Mouse (Mus musculus) gastrocnemius, postnatal 14 days (tissue): ENCODE data around the gene Tpcn2. TPM values are rescaled to one million over a fixed set of nuclear protein-coding genes. Genes with fewer than 3 reads are reported as not detected.

ENCODE experiments used
- DNase-seq: peaks from one replicate; pipeline ENCODE4 v3.0.0; 2021; ENCODE audit warnings: mixed read lengths
- intact Hi-C: fragments of 180-260 bp; cut with DNase I; formaldehyde crosslinking; loops from one replicate; pipeline ENCODE4 v1.15.1; 2025; ENCODE audit warnings: low total_unique reads
- total RNA-seq, 2 experiments: library from RNA; stranded (reverse); gene quantifications; 2 replicates each; pipeline ENCODE4 v1.2.3; 2021

Tpcn2 gene
- total RNA-seq, 2 experiments from 2014 or later: 2.4 to 3.3 TPM

DNA sequence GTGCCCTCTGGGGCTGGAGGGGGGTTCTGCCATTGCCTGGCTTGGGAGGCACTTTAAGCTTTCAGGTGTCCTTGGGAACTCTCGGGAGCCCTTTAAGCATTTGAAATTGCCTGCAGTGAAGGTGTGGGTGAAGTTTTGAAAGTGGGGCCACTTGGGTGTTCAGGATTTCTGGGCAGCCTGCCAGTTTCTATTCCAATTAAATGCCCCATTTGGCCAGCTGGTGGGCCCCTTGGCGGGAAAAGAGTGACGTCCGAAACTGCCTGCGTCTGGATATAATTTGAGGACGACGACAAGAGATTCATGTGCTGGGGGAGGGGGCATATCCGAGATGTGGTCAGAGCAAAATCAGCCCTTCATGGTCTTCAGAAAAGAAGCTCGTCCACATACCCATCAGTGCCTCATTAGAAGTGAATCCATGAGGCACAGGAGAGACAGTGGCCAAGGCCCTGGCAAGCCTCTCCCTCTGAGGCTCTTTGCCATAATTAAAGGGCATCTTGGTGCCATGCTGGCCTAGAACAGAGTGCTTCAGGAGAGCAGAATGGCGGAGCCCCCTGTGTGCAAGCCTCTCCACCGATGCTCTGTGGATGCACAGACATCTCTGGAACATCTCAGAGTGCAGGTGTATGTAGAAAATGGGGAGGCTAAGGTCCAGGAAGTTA lies 102.3 kb downstream of the Tpcn2 start:
- intact Hi-C loops: no loop called here
- DNase-seq: no peak

DNA sequence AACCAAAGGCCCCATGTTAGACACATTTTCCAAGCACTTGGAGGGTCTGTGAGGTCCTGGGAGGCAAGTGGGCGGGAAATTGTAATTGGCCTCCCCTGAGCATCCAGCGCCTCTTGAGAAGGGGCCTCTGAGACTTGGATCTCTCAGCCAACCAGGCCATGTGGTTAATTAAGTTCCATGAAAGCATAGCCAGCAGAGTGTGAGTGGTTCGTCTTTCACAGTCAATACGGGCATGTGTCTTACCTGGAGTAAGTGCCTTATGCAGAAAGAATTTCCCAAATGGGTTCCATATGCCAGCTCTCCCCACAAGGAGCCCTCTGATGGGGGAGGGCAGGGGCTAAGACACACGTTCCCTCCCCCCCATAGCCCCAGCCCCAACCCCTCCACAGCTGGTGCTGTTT lies 104.1 kb downstream of the Tpcn2 start:
- no peak for DNase-seq
- intact Hi-C loops: no loop called here

DNA sequence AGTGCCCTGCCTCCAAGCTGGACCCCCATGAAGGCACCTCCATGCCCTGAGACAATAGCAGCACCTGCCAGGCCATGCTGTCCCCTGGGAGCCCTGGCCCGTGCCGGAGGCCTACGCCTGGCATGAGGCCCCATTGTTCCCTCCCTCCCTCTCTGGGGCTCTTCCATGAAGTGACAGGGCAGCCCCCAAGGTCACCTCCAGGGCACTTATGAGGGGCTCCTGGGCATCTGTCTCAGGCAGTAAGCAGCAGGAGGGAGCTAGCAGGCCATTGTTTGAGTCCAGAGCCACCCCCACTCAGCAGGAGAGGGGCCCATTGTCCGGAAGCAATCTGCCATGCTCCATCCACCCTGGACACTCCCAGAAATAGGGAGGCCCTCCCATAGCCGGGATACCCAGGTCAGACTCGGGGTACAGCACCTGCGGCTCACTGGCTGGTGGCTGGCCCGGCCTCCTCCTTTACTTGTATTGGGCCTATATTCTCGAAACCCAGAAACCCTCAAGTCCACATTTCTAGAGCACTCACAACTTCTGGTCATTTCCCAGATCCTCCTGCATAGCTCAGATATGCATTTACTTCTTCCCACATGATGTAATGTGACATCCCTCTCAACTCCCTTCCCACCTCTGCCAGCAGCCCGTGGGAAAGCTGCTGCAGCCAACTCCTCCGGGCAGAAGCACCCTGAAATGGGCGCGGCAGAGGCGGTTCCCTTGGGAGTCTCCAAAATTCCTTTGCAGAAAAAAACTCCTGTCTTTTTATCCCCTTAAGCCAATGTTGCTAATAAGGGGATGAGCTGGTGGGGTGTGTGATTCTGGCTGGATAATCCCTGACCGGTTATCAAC lies 106.8 kb downstream of the Tpcn2 start:
- DNase-seq: no peak
- intact Hi-C loops: no loop called here

DNA sequence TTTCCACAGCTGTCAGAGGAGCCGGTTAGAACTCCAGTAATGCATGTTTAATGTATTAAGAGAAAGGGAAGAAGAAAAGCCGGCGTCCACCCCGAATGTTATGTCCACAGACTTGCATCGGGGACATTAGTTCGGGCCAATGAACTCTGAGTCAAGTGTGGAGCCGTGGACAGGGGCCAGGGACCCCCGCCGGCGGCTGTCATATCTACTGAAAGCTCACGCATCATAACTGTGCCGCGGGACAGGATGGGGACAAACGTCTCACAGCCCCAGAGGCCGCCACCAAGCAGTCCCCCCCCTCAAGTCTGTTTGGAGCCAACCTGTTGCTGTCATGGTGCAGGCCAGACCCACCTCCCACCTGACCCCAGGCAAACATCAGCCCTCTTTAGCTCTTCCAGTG lies 110.2 kb downstream of the Tpcn2 start:
- intact Hi-C loops: no loop called here
- no peak for DNase-seq

DNA sequence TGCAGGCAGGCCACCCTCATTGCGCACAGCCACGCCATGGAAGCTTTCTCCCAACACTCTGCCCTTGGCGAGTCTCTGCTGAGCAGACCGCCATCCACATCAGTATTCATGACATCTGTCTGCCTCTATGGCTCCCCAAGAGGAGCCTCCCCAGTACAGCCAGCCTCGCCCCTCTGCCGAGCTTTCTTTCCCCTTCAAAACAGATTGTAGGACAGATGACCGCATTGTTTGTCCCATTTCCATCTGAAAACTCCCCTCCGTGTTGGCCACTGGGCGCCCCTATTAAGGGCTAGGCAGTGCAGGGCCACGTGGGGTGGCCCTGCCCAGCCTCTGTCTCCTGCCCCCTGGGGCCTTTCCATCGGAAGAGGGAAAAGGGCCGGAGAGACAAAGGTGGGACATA lies 110.7 kb downstream of the Tpcn2 start:
- intact Hi-C loops: no loop called here
- peak; percentile 15 for DNase-seq

DNA sequence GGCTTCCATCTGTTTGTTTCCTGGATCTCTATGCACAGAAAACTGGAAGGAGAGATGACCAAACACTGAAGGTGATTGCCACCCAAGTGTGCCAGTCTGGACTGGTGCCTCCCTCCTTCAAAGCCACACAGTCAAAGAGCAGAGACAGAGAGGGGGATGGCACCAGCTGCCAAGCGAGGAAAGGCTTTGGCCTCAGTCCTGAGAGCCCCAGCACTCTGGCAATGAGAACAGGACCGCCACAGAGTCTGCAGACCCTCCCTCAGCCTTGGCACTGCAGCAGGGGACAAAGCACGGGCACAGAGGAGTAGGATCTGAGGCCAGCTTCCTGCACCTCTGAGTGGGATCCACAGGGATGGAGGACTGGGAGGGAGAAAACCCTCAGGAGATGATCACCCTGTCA lies 114.1 kb downstream of the Tpcn2 start:
- intact Hi-C loops: no loop called here
- no peak for DNase-seq

DNA sequence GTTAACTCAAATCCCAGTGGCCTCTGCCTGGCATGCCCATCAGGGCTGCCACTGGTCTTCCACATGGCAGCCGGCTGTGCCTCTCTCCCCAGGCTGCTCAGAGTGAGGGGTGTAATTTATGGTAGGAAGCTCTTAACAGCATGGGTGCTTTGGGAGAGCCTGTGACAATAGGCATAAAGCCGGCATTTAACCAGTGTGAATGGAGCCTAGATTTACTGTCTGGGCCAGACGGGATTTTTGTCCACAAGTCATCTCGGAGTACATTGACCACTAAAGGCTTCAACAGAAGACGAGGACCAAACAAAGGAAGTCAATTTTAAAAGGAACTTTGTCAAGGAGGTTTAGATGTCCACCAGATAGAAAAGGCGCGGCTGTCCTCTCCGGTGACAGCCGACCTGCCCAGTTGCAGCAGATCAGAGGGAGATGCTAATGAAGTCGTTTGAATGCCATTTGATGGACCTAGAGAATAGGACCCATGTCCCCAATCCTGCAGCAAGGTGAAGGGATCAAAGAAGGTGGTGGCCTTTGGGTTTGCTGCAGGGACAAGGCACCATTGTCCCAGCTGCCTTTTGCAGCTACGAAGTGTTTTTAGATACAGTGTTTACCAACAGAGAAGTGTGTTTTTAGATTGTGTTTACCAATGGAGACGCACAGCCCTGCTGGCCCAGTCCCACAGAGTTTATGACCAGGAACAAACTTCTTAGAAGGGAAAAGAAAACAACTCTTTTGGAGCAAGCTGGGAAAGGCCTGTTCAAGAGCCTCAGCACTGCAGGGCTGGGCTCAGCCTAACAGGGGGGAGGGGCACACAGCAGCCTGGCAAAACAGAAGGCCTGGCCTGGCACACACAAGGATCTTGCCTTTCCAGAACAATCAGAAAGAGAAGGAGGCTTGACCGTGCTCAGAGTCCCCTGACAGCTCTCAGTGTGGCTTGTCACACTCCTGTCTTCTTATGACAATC lies 124.2 kb downstream of the Tpcn2 start:
- intact Hi-C loops: no loop called here

DNA sequence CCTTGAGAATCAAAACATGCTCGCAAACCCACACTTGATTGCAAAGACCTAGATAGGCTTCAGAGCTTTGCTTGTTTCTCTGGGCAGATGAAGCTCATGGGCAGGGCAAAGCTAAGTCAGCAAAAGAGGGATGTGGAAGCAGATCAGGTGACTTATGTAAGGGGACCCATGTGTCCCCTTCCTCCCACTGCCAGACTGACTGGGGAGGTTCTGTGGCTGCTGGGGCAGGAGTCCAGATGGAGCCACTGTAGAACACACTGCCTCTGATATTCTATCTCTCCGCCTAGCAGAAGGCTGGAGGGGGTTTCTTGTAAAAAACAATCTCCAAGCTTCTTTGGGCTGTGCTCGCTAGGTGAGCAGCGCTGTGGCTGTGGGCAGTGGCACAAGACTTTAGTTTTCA lies 128.1 kb downstream of the Tpcn2 start:
- no peak for DNase-seq

More for the DNA sequence above, 124.2 kb downstream of the Tpcn2 start:
- peak; percentile 58 for DNase-seq

DNA sequence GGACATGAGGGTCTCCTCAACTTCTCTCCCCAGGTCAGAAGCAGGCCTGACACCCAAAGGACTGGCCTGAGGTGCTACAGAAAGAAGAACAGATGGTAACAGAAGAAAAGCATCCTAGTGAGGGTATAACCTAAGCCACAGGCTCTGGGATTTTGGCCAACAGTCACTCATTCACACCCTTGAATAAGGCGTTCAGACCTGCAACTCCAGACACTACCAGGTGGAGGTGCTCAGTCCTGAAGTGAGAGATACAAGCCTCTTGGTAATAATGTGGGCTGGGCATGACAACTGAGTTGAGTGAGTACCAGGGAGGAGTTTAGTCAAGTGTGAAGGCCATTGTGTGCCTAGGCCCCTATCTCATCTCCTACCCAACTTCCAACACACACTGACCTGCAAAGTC lies 129.7 kb downstream of the Tpcn2 start:
- intact Hi-C loops: no loop called here
- DNase-seq: no peak

More for the DNA sequence above, 128.1 kb downstream of the Tpcn2 start:
- intact Hi-C loops: no loop called here

DNA sequence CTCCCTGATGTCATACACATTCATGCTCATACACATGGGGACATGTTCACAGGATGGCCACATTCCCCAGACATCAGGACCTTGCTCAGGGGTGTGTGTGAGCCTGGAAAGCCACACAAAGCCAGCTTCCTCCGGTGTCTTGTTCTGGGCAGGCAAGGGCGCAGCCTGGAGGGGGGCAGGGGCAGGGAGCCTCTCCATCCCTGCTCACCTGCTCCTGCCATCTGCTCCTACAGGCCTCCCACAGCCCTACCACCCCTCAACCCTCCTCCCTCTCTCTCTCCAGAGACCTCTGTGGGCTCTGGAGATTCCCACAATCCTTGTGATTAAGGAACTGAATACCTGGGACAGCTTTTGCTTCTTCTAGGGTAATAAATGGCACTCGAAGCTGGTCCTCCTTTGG lies 132.0 kb downstream of the Tpcn2 start:
- intact Hi-C loops: no loop called here
- DNase-seq: no peak

DNA sequence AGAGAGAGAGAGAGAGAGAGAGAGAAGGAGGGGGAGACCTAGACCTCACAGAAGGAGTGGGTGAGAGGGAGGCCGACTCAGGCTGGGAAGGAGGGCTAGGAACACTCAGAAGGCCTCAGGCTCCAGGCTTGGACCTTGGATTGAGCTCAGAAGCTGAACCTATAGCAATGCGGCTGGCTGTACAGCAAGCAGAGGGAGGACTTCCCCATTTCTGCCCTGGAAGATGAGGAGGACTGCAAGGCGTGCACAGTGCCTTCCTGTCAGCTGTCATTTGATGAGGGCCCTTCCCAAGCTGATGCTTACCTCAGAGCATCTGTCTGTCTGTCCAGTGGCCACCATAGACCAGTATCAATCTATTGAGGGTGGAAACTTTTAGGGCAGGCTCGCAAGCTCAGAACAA lies 134.9 kb downstream of the Tpcn2 start:
- intact Hi-C loops: no loop called here
- no peak for DNase-seq

DNA sequence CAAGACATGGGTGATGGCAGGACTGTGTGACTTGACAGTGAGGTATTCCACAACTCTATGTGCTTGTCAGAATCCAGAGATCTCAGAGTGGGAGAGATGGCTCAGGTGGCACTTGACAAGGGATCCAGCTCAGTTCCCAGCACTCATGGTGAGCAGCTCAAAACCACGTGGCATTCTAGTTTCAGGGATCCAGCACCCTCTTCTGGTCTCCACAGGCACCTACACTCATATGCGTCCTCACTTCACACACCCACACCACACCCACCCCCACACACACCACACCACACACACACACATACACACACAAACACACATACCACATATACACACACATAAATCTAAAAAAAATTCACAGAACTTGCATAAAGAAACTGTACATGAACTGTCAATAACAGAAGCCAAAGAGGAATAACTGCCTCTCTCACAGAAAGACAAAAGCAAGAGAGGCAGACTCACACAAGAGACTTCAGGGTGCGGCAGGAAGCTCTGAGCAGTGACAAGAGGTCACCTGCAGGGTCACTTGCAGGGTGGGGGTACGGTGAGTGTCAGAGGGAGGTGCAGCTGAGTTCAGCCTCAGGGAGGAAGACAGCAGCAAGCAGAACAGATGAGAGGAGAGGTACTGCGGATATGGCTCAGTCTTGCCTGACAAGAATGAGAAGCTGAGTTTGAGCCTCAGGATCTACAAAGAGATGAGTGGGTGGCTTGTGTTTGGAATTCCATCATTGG lies 135.7 kb downstream of the Tpcn2 start:
- DNase-seq: no peak
- intact Hi-C loops: no loop called here

DNA sequence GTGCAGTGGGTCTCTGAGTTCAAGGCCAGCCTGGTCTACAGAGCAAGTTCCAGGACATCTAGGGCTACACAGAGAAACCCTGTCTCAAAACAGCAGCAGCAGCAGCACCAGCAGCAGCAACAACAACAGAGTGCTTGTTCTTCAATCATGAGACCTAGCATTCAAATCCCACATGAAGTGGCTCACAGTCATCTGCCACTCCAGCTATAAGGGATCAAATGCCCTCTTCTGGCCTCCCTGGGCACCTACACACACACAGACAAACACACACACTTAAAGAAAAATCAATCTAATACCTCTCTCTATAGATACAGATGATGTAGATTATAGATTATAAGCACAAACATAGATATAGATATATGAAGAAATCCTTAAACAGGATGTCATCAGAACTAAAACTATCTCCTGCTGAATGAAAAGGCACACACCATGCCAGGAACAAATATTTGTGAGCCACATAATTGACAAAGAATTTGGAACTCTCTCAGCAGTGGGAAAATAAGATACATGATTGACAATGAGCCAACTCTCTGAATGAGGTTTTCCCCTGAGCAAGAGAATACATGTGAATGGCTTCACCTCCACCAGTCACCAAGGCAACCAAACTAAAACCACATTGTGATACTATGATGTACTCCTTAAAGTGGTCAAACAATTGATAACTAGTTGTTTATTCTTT lies 137.4 kb downstream of the Tpcn2 start:
- no peak for DNase-seq
- intact Hi-C loops: no loop called here

DNA sequence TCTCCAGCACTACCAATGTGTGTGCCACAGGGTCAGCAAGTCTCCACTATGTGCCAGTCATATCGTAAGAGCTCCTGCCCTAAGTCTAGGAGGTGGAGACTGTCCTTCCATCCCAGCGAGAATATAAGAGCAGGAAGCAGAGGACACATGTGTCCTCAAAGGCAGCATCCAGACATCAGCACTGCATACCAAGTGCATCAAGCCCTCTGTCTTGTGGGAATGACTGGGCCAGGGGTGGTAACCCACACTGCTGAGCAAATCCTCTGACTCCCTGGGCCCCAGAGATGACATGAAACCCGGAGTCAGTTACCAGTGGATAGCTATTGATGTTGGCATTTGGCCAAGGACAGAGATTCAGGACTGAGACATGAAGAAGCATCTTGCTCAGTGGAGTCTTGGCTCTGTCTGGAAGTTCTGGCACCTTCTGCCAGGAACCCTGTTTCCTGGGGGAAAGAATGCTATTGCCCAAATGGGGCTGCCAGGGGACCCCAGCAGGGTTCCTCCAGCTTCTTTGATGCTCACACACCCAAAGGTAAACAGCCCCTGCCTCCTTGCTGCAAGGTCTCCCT lies 140.2 kb downstream of the Tpcn2 start:
- DNase-seq: no peak
- intact Hi-C loops: no loop called here

DNA sequence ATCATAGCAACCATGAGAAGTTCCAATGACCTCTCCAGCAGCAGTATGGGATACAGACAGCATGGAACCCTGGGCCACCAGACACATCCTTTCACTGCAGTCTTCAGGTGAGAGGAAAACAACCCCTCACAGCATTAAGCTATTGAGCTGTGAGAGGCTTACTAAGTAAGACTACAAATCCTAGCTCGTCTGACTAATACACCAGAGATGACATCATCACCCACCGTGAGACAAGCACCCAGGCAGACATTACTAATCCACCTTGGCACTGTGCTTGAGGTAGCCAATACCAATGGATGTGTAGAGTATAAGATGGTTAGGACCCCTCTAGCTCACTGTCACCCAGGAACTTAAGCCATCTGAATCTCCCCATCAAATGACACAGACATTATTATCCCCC lies 143.2 kb downstream of the Tpcn2 start:
- intact Hi-C loops: no loop called here

DNA sequence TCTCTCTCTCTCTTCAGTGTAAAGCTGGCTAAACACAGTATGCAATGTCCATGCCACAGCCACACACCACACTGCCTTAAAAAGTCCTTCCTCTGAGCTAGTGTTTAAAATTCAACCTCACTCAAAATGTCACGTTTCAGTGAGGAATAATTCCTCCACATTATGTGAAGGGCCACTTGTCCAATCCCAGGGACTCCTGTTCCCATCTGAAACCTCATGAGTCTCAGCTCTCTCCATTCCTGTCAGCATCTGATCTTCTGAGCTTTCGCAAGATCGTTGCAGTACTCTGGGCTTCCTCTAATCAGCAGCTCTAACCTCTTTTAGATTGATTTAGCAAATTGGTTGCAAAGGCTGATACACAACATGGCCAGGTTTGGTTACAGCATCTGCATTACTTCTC lies 144.2 kb downstream of the Tpcn2 start:
- intact Hi-C loops: no loop called here
- no peak for DNase-seq

More for the DNA sequence above, 143.2 kb downstream of the Tpcn2 start:
- no peak for DNase-seq

DNA sequence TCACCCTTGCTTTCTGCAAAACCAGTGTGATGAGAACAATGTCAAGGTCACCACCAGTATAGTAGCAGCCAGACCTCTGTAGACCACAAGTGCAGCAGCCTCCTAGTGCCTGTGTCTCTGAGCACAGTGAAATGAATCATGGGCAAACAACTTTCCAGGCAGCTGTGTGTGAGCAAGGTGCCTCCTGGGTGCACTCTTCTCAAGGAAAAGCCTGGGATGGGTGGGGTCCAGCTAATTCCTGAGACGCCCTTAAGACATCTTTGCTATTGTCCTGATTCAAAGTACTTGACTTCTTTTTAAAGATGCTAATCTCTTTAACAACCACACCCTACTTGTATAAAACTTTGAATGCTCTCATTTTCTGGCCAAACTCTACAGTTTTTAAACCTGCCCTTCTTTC lies 144.7 kb downstream of the Tpcn2 start:
- intact Hi-C loops: no loop called here
- no peak for DNase-seq

DNA sequence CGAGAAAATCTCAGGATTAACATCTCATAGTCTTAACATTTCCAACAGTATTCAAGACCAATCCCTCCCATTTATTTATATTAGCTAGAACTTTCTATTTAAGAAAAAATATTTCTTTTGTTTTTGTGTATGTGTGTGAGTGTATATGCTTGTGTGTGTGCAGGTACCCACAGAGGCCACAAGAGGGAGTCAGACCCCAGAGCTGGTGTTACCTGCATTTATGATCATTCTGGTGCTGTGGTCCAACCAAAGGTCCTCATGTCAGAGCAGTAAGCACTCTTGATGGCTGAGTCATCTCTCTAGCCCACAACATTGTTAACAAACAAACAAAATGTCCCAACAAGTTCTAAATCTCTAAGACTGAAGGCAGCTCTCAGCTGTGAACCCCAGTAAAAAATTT lies 145.9 kb downstream of the Tpcn2 start:
- intact Hi-C loops: no loop called here
- DNase-seq: no peak

DNA sequence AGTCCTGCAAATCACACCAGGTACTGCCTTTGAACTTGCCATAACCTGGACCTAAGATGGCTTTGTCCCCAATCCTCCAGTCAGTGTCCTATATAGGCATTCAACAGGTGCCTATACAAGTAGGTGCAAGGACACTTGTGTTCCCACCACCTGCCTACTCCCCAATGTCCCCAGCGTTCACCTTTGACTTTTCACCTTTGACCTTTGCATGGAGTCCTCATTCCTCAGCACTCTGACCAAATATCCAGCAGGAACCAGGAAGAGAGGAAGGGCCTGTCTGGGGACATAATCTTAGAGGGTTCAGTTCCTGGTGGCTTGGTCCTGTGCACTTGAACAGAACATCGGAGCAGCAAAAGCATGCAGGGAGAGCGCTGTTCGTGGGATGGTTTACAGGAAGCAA lies 147.0 kb downstream of the Tpcn2 start:
- DNase-seq: no peak
- intact Hi-C loops: no loop called here
